Mouse (Mus musculus) layer of hippocampus, postnatal 14 days (tissue): ENCODE results near the gene Hoxa6. TPM values are rescaled to one million over a fixed set of nuclear protein-coding genes. Genes with fewer than 3 reads are reported as not detected.

Experiments
- DNase-seq, 2 experiments: peaks; one replicate each; pipeline ENCODE4 v3.0.0; 2021 to 2022; ENCODE audit warnings: low spot score in 2 of 2, mixed read lengths in 1 of 2
- total RNA-seq, 2 experiments: library from RNA; stranded (reverse); gene quantifications; 2 replicates each; pipeline ENCODE4 v1.2.3; 2021

Gene Hoxa6
- total RNA-seq, 2 experiments from 2014 or later = not detected

DNA sequence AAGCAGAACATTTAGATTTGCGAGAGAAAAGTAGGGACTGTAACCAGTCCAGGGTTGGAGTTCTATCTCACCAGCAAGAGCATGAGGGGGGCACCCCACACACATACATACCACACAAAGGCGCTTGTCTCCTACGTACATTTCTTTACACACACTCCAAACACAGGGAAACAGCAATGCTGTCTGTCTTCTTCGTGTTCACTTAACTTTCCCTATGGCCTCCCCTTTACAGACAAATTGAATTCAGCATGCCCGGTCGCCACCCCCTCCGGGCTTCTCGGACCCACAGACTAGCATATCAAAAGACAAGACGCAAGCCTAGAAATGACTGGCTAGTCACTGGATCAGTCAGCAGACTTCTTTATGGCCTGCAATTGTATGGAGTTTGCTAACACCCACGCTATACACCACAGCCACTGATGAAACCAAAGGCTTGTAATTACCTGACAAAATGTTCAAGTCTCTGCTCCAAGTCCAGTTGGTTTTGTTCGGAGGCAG is 28.3 kb downstream of the Hoxa6 start:
- DNase-seq = no peak

DNA sequence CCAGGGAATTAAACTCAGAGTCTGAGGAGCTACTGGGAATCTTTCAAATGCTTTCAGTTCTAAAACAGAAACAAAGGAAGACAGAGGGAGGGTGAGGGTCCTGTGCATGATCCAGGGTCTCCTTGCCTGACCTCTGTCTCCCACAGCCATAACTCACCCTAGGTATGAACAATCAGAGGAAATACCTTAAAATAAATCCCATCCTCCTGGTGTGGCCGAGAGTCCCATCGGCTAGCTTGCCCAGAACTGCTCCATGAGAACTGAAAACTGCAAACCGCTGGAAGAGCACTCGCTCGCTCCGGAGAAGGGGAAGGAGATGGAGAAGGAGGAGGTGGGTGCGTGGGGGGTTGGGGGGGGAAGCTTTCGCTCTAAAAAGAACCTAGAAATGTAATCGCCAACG is 28.8 kb downstream of the Hoxa6 start:
- DNase-seq = no peak

DNA sequence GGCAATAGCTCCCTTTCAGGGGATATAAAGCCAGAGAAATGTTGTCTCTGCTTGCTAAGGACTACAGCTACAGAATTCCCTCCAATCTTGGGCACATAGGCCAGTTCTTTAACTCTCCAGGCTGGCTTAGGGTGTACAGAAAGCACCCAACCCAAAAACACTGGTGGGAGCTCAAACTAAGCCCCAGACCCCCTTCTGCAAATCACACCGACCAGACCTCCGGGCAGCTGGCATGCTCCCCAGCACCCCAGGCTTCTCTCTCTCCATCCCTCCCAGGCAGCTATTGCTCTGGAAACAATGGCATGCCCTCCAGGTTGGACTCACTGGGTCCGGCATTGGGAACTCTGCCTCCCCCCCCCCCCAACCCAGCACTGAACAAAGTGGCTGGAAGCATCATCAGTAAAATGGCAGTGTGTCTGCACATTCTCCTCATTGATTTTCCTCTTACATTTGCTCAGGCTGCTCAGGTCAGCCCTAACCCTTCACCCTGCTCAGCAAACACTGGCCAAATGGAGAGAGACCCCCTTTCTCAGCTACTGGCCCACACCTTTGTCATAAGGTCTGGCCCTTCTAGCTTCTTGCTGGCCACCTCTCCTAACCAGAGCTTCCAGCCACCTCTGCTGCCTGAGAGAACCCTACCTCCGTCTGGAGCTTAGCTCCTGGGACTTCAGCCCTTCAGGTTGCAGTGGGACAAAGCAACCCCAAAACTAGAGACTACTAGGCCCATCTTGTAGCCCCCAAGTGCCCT is 29.4 kb downstream of the Hoxa6 start:
- no peak for DNase-seq

DNA sequence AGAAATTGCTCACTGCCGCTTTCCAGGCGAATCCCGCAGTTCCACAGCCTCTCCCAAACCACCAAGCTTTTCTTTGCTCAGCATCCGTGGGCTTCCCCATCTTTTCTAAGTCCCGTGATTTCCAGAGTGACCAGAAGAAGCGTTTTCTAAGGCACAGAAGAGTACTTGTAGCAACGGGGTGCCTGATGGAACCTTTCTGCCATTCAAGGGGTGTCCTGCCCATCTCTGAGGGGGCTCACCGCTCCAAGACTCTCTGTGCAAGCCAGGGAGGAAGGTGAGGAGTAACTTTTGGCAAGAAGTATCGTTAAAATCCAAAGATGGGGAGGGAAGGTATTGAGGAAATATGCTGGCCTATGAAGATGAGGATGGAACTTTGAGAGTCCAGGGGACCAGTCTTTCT is 30.7 kb downstream of the Hoxa6 start:
- no peak for DNase-seq

DNA sequence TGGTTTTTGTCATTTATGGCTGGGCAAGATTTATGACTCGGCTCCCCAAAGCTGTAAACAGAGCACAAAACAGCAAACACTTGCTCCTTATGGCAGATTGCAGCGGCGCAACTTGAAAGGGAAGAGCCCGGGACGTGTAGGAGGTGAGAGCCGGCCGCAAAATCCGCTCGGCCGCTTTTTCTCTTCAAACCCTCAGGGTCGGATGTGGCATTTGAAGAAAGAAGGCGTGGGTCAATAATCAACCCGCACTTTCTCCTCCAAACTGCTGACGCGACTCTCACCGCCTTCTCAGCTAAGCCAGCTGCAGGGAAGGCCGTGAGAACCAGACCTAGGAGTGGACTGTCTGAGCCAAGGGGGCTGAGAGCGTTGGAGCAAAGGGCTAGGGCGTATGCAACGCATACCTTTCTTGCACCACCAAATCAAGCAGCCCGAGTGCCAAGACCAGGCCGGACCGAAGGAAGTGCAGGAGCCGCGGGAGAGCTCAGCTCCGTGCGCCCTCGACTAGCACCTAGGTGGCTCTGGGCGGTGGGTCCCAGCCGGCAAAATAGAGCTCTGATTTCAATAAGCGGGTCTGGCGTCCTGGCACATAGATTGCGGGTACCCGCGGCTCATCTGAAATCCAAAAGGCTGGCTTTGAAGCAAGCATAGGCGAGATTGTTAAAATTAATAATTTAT is 31.3 kb downstream of the Hoxa6 start, which contains the start of gene 5730596B20Rik:
Gene 5730596B20Rik, plus strand, starts transcription at position 438 of the 675 bp plus-strand sequence.
- no peak for DNase-seq

DNA sequence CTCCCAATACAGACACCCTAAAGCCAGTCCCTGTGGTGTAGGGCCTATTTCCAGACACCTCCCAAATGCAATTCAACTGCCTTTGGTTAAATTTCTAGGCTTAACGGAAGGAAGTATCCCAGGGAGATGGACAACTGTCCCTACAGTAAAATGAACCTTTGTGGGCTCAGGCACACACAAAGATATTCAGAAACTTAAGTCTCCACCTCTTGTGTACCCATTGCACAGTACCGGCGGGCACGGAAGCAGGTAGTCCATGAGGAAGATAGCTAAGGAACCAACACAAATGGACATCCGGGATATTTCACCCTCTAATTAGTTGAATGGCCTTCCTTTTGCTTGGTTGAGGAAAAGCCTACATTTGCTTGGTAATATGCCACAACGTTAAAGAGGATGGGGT is 32.1 kb downstream of the Hoxa6 start:
- no peak for DNase-seq

DNA sequence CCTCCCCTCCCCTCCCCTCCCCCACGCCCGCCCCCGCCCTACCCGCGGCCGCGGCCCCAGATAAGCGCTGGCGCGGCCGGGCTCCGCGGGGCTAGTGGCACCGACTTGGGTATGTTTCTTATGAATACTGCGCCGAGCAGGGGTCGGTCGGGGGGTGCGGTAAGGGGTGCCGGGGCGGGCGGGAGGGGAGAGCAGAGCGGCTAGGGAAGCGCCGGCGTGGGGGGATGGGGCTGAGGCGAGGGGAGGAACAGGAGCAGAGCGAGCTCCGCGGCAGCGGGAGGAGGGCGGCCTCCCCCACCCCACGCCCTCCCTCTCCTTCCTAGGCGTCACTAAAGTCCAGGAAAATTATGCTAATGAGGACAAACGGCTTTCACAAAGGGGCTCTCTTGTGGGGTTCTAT is 32.7 kb downstream of the Hoxa6 start:
- DNase-seq = no peak

DNA sequence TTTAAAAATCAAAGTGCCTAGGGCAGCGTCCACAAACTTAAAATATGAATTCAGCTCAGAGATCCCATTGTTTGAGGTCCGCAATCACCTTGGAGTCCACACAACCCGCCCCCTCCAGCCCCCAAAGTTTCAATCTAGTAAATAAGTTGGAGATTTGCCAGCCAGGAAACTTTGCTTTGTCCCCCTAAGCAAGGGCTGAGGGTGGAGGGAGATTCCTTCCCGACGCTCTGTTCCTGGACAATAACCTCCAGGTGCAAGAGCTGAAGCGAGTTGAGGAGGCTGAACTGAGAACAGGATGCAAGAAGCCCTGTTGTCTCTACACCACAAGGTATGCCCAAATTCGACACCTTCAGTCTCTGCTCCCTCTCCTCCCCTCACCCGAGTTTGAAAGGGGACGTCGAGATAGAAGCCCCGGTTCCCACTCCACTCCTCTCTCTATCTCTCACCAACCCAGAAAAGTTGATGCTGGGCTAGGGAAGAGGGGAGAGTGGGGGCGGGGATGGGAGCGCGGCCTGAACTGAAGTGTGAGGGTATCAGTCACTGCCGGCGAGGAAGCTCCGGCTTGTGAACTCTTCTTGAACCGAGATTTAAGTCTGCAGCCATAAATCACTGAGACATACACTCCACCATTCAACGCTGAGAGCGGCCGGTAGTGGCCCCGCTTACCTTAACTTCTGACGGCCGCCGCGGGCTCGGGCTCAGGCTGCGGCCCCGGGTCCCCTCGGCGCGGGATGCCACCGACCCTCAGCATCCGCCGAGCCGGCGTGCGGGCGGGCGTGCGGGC is 33.4 kb downstream of the Hoxa6 start:
- DNase-seq = no peak

DNA sequence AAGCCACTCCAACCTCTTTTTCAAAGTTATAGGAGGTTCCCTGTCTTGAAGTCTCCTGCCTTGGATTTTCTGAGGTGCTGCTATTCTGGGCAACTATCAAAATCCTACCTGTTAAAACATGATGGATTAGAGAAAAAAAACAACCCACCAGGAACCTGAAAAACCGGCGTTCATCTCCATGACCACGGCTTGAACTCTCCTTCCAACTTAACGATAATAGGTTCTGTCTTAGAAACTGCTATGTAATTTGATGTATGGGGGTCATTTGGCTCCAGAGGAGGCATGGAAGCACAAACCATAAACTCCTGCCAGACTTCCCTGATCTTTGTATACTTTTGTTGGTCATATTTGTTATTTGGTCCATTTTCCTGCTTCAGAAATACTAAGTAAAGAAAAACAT is 34.9 kb downstream of the Hoxa6 start:
- DNase-seq = no peak

DNA sequence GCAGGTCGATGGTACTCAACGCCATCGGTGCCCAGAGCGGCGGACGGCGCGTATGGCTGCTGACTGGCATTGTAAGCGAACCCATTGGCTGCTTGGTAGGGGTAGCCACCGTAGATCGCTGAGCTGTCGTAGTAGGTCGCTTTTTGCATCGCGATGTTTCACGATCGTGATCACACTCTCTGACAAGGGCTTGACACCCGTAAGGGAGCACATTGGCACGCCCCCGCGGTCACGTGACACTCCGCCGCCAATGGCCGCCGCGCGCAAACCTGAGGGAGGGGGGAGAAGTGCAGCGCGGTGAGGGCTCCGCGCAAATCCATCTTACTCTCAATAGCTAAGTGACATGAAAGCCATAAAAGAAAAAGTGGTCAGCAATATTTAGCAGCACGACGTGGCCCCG is 36.0 kb downstream of the Hoxa6 start:
- DNase-seq = no peak

DNA sequence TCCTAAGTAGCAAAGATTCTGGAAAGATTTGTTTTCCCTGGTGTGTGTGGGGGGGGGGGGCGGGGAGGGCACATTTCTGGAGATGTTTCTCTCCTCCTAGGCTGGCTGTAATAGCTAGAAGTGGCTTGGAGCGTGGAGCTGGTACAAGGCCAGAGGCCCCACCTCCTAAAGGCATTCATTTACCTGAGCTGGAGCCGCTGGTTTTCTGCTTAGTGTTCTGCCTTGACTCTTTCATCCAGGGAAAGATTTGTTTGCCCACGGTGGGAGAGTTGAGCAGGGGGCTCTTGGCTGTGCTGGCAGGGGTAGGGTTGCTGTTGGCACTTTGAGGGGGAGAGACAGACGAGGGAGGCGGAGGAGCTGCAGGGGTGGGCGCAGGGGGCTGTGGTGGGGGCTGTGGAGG is 36.6 kb downstream of the Hoxa6 start:
- DNase-seq = no peak

DNA sequence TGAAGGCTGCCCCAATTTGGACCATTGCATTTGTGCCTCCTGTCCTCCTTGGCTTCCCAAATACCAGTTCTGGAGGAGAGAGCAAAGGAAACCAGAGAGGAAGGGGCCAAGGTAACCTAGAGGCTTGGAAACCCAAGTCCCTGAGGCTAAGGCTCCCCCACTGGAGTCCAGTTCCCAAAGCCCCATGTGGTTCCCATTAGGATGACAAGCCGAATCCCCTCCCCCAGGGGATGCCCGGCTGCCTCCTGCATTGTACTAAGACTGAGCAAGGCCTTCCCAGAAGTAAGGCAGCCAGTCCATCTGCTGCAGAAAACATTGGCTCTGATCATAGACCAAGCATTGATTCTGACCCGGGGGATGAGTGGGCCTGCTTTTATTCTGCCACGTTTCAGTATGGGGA is 37.2 kb downstream of the Hoxa6 start:
- no peak for DNase-seq

DNA sequence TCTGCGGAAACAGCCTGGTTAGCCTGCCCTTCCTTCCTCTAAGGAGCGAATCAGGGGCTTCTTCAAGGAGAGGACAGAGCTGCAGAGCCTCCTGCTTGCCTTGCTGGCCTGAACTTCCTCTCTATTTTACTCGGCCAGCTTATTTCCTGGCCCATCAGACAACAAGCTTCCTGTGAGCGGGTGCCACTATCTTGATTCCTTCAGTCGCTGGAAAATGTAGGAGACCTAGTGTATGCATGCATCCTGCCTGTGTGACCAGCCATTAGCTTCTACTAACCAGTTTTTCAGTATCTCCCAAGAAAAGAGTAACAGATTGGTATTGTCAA is 37.7 kb downstream of the Hoxa6 start:
- no peak for DNase-seq

DNA sequence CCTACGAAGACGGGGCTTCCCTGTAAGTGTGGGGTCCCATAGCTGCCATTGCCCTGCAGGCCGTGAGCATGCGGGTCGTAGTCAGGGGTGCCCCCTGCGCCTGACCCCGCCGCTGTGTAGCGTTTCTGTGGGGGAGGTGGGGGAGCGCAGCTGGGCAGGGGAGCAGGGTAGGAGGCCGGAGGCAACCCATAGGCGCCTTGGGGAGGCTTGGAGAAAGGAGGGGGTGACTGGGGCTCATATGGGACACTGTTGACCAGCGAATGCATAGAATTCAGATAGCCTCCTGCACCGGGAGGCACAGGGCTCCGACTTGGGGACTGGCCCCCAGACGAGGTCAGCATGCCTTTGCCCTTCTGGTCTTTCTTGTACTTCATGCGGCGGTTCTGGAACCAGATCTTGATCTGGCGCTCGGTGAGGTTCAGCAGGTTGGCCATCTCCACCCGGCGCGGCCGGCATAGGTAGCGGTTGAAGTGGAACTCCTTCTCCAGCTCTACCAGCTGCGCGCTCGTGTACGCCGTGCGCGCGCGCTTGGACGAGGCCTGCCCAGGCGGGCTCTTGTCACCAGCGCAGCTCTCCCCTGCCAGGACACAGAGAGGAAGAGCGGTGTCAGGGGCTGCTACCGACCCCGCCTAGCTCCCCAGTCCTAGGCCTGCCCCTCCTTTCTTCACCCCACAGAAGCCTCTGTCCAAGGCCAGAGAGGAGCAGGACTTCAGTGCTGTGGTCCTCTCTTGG is 38.2 kb downstream of the Hoxa6 start:
- no peak for DNase-seq

DNA sequence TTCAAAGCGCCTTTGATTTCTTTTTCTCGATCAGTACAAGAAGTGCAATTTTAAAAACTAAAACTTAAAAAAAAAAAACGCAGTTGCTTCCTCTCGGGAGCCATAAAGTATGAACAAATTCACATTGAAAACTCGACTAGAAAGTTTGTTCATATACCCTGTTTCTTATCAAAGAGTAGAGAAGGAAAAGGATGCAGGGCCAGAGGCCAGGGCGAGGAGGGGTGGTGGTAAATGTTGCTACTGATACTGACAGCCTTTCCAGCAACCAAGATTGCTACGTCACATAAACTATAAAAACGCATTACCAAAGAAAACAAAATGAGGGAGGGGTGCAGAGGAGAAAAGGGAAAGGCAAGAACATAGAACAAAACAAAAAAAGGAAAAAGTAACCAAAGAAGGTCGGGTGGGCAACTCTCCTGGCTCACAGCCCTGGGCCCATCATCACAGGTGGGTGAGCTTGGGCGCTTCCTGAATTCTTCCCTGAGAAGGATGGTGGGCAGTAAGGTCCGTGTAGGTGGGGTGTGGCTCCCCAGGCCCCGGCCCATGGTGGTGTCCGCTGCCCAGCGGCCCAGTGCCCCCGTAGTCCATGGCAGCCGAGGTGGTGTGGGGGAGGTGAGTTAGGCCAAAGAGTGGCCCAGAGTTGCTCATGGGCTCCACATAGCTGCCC is 38.9 kb downstream of the Hoxa6 start:
- DNase-seq = no peak

DNA sequence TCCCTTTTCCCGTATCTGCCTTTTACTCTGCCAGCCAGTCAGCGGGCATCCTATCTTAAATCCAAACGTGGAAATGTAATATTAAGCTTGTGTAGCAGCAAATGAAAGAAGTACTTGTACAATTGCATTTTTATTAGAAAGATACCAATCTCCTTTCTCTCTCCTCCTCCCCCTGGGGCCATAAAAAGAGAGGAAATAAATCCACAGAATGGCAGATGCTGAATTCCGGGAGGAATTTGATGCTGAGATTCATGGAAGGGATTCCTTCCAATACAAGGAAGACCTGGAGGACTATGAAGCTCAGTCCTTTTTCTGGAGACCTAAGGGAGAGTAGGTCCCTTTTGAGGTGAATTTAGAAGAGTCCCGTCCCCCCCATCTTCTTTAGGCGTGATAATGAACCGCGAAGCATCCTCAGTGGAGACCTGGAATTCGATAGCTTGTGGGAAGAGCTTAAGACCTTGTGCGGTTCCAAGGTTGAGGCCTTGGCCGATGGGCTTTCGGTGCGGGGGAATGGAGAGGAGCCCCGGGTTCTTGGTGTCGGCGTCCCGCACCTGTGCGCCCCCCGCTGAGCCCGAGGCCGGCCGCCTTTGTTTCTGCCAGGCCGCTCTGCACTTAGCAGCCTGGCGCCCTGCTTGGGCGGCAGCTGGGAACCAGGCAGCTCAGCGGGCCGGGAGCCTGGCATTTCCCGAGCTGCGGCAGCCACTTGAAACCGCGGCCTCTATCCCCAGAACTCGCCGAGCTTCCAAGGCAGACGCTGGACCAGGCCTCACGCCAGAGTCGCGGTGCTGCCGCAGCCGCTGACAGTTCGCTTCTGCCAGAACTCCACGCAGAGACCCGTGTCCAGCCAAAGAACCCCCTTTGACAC is 40.1 kb downstream of the Hoxa6 start:
- DNase-seq = no peak

DNA sequence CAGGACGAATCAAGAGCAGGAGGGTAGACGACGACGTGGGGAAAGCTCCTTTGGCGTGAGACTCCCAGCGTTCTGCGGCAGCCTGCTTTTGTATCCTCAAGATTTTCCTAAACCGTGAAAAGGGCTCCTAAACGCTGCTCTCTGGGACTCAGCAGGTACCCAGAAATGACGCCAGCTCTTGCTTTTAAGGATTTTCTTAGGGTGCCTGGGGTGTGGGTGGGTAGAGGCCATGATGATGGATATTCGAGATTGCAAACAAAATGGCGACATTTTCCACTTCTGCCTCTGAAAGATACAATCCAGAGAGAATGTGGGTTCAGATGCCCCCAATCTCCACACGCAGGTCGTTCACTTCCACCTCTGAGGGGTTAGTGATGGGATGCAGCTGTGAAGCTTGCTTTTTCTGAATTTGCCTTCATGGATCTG is 40.8 kb downstream of the Hoxa6 start:
- no peak for DNase-seq

DNA sequence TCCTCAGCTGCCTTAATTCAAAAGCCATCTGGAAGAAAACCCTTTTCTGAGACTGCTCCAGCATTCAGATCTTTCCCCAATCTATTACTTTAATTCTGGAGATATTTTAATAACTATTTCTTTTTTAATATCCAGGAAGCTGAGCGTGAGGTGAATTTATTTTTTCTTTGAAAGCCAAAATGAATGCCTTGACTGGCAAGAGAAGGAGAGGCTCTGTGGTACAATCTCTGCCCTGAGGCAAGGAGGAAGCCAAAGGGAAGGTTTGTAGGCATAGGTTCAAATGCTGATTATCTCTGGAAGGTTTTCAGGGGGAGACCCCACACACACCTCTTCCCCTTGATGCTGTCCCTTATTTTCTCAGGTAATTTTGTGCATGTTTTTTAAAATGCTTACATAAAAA is 41.3 kb downstream of the Hoxa6 start:
- DNase-seq = no peak

DNA sequence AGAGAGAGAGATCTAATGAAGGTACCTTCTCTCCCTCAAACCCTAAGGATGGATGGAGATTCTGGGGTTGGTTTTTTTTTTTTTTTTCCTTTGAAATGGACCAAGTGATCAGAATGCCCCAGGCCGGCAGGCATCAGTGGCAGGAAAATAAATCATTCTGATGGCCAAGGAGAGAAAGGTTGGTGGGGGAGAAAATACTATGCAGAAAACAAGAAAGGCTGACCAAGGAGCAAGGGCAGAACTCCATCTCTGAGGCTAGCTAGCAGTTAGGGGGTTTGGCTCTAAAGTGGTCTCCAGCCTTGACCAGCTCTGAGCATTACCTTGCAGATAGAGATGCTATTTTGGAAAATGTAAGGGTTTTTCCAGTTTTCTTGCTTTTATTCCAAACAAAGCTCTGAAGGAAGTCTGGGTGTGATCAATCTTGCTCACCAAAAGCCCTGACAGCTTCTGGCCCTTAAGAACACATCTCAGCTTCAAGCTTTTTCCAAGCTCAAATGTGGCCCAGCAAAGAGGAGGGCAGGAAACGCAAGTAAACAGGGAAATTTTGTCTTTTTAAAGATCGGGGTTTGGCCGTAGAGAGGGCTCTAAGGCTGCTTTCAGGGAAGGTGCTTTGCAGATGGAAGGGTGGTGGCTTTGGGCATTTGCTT is 42.0 kb downstream of the Hoxa6 start:
- DNase-seq = no peak
